Mouse (Mus musculus) G1E (cell line): Measurements from ENCODE around the gene Pi4ka. TPM values are rescaled to one million over a fixed set of nuclear protein-coding genes. Genes with fewer than 3 reads are reported as not detected.

ENCODE experiments used
- ATAC-seq: 2 replicates; pipeline ENCODE4 v1.8.0; 2016; ENCODE audit warnings: mild to moderate bottlenecking; ENCODE audit not compliant: insufficient number of reproducible peaks, poor library complexity, low FRiP score, severe bottlenecking; ENCODE audit errors: extremely low read depth
- DNase-seq: peaks from one replicate; pipeline ENCODE4 v3.0.0; 2012; ENCODE audit warnings: low spot score
- H3K27me3 ChIP-seq: 2 replicates; pipeline ENCODE4 v1.6.1; 2012; ENCODE audit warnings: mild to moderate bottlenecking, low read length, inconsistent platforms; ENCODE audit not compliant: insufficient read depth
- H3K36me3 ChIP-seq: replicated peaks from 2 replicates; pipeline ENCODE3; 2012; ENCODE audit warnings: mild to moderate bottlenecking, inconsistent platforms
- H3K4me1 ChIP-seq: 2 replicates; pipeline ENCODE4 v1.6.1; 2012; ENCODE audit warnings: low read depth, low read length, inconsistent platforms, mixed read lengths; ENCODE audit not compliant: insufficient read depth
- H3K4me3 ChIP-seq: 2 replicates; pipeline ENCODE4 v1.5.1; 2012; ENCODE audit warnings: low read depth, mild to moderate bottlenecking, inconsistent platforms, low read length, moderate library complexity, mixed read lengths
- H3K9me3 ChIP-seq: replicated peaks from 2 replicates; pipeline ENCODE4 v1.6.1; 2012; ENCODE audit warnings: inconsistent platforms
- CTCF ChIP-seq: IDR thresholded peaks from 2 replicates; pipeline ENCODE4 v1.5.1; 2012; ENCODE audit warnings: low read depth, low read length, inconsistent platforms, mixed read lengths
- GATA1 ChIP-seq: IDR thresholded peaks from 2 replicates; pipeline ENCODE4 v1.6.1; 2012; ENCODE audit warnings: borderline replicate concordance, low read length, inconsistent platforms, mixed read lengths
- GATA2 ChIP-seq: IDR thresholded peaks from 2 replicates; pipeline ENCODE4 v1.6.1; 2012; ENCODE audit warnings: low read depth, low read length, inconsistent platforms, borderline replicate concordance
- POLR2AphosphoS5 ChIP-seq: IDR thresholded peaks from 2 replicates; pipeline ENCODE4 v1.6.1; 2012; ENCODE audit warnings: low read depth, low read length, inconsistent platforms; ENCODE audit not compliant: insufficient replicate concordance
- TAL1 ChIP-seq: conservative IDR thresholded peaks from 2 replicates; pipeline ENCODE4 v1.6.1; 2012; ENCODE audit warnings: low read depth, low read length, inconsistent platforms, mixed read lengths
- polyA plus RNA-seq: library from polyadenylated mRNA; stranded (reverse); fragments of >175 nt; gene quantifications from 2 replicates; pipeline ENCODE4 v1.2.3, GENCODE M21; 2012
- total RNA-seq, 2 experiments: library from RNA; stranded (forward) in 1 of 2; stranded (reverse) in 1 of 2; fragments of 200-1000 nt in 1 of 2; fragments of >200 nt in 1 of 2; fragmentation: Nextera tagmentation in 1 of 2; gene quantifications; 2 replicates each; pipeline ENCODE4 v1.2.3; 2014 to 2017

The Pi4ka gene
- total and polyA plus RNA-seq, 3 experiments: 21.1 to 60.7 (median 59.6) TPM

DNA sequence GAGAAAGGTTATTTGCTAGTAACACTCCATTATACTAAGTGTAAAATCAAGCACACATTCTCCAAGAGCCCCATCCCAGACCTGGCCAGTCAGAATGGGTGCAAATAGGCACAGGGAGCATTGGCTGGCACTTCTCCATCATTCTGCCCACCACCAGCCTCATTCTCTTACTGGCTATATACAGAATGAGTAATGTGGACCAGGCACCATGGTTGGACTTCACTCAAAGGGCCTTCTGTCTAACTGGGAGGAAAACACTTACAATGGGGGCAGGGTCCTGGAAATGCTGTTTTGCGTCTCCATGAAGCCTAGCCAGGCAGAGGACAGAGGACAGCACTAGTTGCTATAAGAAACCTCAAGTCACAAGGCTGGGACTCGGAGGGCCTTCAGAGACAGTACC is 80.0 kb downstream of the Pi4ka start:
- H3K4me1 ChIP-seq: 0 out of 2 replicates have a peak, but pooled peaks cover 4% of the 10 kb centered on the region
- no peaks in the 10 kb centered on the region for H3K27me3 ChIP-seq
- no peaks in the 10 kb centered on the region for H3K9me3 ChIP-seq
- peaks cover 65% of the 10 kb centered on the region for H3K36me3 ChIP-seq
- ATAC-seq (no peak), DNase-seq (no peak)
- no peak for TF ChIP-seq TAL1
- no peak for TF ChIP-seq GATA2
- no peak for TF ChIP-seq POLR2AphosphoS5
- TF ChIP-seq GATA1: no peak
- no peak for TF ChIP-seq CTCF
- H3K4me3 ChIP-seq: no peak overlapping the region

DNA sequence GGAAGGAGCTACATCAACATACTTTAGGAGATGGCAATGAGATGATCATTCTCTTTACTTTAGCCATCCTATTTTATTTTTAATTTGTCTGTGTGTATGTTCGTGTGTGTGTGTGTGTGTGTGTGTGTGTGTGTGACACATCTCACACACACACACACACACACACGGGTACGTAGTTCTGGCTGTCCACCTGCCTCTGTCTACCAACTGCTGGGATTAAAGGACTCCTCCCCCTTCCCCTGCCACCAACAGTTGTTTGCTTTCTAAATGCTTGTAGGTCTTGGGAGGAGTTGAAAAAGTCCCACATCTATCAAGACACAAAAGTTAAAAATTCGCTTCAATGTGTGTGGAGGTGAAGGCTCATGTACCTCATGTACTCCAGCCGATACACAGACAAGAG is 81.4 kb downstream of the Pi4ka start:
- H3K4me1 ChIP-seq: 0 out of 2 replicates have a peak, but pooled peaks cover 4% of the 10 kb centered on the region
- no peak overlapping the region for H3K4me3 ChIP-seq
- ATAC-seq: no peak
- DNase-seq: no peak
- H3K27me3 ChIP-seq: no peaks in the 10 kb centered on the region
- H3K36me3 ChIP-seq: peaks cover 56% of the 10 kb centered on the region
- TF ChIP-seq GATA2 (no peak), TAL1 (no peak), POLR2AphosphoS5 (no peak), CTCF (no peak), GATA1 (no peak)
- no peaks in the 10 kb centered on the region for H3K9me3 ChIP-seq

DNA sequence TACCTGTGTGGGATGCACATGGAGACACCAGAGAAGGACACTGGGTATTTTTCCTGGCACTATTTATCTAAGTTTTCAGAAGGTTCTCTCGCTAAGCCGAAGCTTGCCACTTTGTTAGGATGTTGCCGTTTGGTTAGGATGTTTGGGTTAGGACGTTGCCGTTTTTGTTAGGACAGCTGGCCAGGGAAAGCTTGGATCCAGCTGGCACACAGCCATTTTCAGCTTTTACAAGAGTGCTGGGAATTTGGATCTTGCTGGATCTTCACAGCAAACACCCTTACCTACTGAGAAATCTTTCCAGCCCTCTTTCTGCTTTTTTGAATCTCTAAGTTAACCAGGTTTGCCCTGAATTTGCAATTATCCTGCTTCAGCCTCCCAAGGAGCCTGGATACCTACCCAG is 84.6 kb downstream of the Pi4ka start:
- Histone ChIP-seq H3K36me3 (peaks cover 63% of the 10 kb centered on the region), H3K4me1 (no peaks in the 10 kb centered on the region), H3K27me3 (no peaks in the 10 kb centered on the region), H3K4me3 (no peak overlapping the region), H3K9me3 (no peaks in the 10 kb centered on the region)
- TF ChIP-seq POLR2AphosphoS5 (no peak), TAL1 (no peak), GATA2 (no peak), GATA1 (no peak), CTCF (no peak)
- DNase-seq (no peak), ATAC-seq (no peak)

DNA sequence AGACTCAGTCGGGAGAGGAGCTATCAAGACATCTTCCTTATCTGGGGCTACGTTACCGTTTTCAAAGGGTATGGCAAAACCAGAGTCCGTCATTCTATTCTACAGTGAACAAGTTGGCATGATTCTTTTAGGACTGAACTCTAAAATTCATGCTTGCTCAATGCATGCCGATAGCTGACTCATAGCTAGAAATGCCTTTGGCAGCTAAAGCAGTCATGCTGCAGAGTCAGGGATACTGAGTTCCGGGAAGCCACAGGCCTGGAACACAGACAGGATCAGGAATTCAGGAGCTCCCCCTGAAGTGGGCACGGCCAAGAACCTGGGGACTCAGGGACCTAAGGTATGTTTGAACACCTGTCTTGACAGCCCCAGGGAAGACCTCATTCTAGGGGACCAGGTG is 89.6 kb downstream of the Pi4ka start:
- Histone ChIP-seq H3K4me3 (no peak overlapping the region), H3K27me3 (no peaks in the 10 kb centered on the region), H3K4me1 (no peaks in the 10 kb centered on the region), H3K36me3 (peaks cover 54% of the 10 kb centered on the region), H3K9me3 (no peaks in the 10 kb centered on the region)
- DNase-seq: no peak
- ATAC-seq: no peak
- no peak for TF ChIP-seq TAL1
- no peak for TF ChIP-seq CTCF
- no peak for TF ChIP-seq POLR2AphosphoS5
- no peak for TF ChIP-seq GATA1
- TF ChIP-seq GATA2: no peak

DNA sequence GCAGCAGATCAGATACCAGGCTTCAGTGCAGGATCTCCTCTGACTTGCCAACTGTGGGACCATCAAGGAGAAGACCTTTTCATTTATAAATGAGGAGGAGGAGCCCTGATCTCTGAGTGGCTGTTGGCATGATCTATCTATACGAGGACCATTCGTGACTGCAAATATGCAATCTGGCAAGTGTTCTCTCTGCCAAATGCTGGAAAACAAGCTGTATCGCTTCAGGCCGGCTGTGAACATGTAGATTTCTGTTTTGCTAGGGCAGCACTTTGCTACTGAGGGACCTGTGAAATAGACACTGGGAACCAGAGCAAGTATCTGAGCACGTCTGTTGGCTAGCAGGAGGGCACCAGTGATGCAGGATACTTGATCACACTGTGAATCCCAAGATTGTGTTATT is 93.6 kb downstream of the Pi4ka start:
- TF ChIP-seq POLR2AphosphoS5 (no peak), GATA2 (no peak), GATA1 (no peak), TAL1 (no peak), CTCF (no peak)
- ATAC-seq (no peak), DNase-seq (no peak)
- no peaks in the 10 kb centered on the region for H3K27me3 ChIP-seq
- H3K9me3 ChIP-seq: no peaks in the 10 kb centered on the region
- H3K4me3 ChIP-seq: no peak overlapping the region
- H3K4me1 ChIP-seq: no peaks in the 10 kb centered on the region
- peaks cover 72% of the 10 kb centered on the region for H3K36me3 ChIP-seq

DNA sequence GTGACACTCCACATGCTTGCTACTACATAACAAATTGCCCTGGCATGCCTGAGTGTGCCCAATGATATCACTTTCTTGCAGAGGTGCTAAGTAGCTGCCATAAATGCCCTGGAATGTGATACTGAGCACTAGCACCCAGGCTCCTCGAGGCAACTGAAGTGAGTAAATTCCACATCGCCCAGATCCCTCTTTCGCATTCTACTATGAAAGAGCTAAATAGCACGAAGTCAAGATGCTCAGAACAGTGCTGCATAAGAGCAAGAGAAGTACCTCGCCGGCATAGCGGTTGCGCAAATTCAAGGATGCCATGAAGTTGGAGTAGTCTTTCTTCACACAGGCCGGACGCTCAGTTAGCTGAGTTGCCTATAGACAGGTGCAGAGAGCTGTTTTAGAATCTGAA is 97.1 kb downstream of the Pi4ka start:
- TF ChIP-seq GATA2 (no peak), CTCF (no peak)
- Histone ChIP-seq H3K9me3 (no peaks in the 10 kb centered on the region), H3K36me3 (peaks cover 71% of the 10 kb centered on the region), H3K4me1 (no peaks in the 10 kb centered on the region), H3K4me3 (no peak overlapping the region), H3K27me3 (no peaks in the 10 kb centered on the region)
- ATAC-seq: no peak
- no peak for DNase-seq

DNA sequence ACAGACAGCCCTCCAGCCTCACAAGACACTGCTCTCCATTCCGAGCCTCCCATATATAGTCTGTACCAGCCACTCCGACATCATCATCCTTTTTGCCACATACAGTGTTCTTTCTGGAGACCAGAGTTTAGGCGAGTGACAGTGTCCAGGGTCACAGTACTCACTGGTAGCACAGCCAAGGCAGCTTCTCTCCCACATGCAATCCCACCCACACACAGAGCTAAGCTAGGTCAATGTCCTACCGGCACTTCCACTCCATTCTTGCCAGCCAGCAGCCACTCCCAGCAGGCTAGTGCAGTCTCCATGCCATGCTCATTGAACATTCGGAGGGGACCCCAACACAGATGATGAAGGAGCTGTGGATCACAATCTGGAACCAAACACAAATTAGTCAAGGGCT is 98.7 kb downstream of the Pi4ka start:
- DNase-seq: no peak
- Histone ChIP-seq H3K27me3 (no peaks in the 10 kb centered on the region), H3K9me3 (no peaks in the 10 kb centered on the region), H3K36me3 (peaks cover 81% of the 10 kb centered on the region), H3K4me3 (no peak overlapping the region), H3K4me1 (no peaks in the 10 kb centered on the region)
- ATAC-seq: no peak
- no peak for TF ChIP-seq CTCF
- TF ChIP-seq GATA2: no peak
- TF ChIP-seq POLR2AphosphoS5: no peak
- no peak for TF ChIP-seq TAL1
- no peak for TF ChIP-seq GATA1
